ENCODE assay signal across 18 mouse cellular contexts in genomic region chr6:96798746-96799145, GRCm38 (mm10).
DNase-seq lines count a peak whose midpoint lies in the region; TF ChIP-seq lines count a peak whose summit lies in the region.
"Had no signal": no experiment of that assay in that cellular context is flagged by ENCODE, and none has a peak within 500 bp of the region (broad histone marks: within the 10 kb centered on the region; RNA-seq: fewer than 3 reads in every experiment).

No protein-coding gene starts in this region.

- H3K36me3 ChIP-seq in heart, adult 2 months (ENCODE audit: control insufficient read depth, insufficient read depth, low read length), result no peaks in the 10 kb centered on the region
- H3K36me3 ChIP-seq: embryonic facial prominence, embryonic 13.5 days; forebrain, embryonic 15.5 days had no signal

- TF ChIP-seq CTCF in heart, adult 2 months (IDR thresholded peaks at IDR 0.05), result no peak

- no peaks in the 10 kb centered on the region for H3K79me2 ChIP-seq in heart, adult 2 months (replicated peaks; ENCODE audit: control insufficient read depth, insufficient read depth, low read length)

- TF ChIP-seq POLR2A in heart, adult 2 months (IDR thresholded peaks at IDR 0.05; ENCODE audit: insufficient read depth, low read depth, low read length), result no peak

- intact Hi-C loops in heart, adult 2 months (cut with DNase I), result no loop called here

- H3K4me3 ChIP-seq in heart, adult 2 months, result no peak overlapping the region
- H3K4me3 ChIP-seq: embryonic facial prominence, embryonic 13.5 days; forebrain, embryonic 13.5 days; forebrain, embryonic 15.5 days had no signal

- H3K9ac ChIP-seq in heart, adult 2 months (ENCODE audit: low read depth, low read length), result no peak overlapping the region
- H3K9ac ChIP-seq: embryonic facial prominence, embryonic 13.5 days; forebrain, embryonic 13.5 days; forebrain, embryonic 15.5 days; forebrain, postnatal 0 days had no signal

- H3K27ac ChIP-seq in heart, adult 2 months, result no peak overlapping the region
- H3K27ac ChIP-seq: embryonic facial prominence, embryonic 13.5 days; forebrain, embryonic 13.5 days; forebrain, embryonic 15.5 days had no signal

- H3K4me1 ChIP-seq in heart, adult 2 months (ENCODE audit: control insufficient read depth, insufficient read depth, low read length), result no peaks in the 10 kb centered on the region
- H3K4me1 ChIP-seq: embryonic facial prominence, embryonic 13.5 days; forebrain, embryonic 13.5 days; forebrain, embryonic 15.5 days had no signal

- peak; percentile 55 for DNase-seq in heart, adult 11 months
- DNase-seq in heart, adult 2 months, result no peak
- peak; percentile 63 for DNase-seq in retina, embryonic 14.5 days (ENCODE audit: low spot score)
- no peak for DNase-seq in left cerebral cortex, adult 8-10 months (ENCODE audit: low spot score in 2 of 2)
- DNase-seq in gastrocnemius, postnatal 4 days (ENCODE audit: low spot score in 2 of 2), result no peak
- DNase-seq: adrenal gland, adult 8-10 months; adrenal gland, postnatal 14 days; adrenal gland, postnatal 36 days; cerebellum, adult 11-12 months; cerebellum, adult 2 months; cerebellum, adult 9-10 months; cerebellum, postnatal 10 days; cerebellum, postnatal 25 days; forebrain, postnatal 0 days had no signal

- no peak for TF ChIP-seq EP300 in heart, adult 2 months (IDR thresholded peaks at IDR 0.05; ENCODE audit: insufficient read depth, low read depth, low read length)

- no peaks in the 10 kb centered on the region for H3K27me3 ChIP-seq in heart, adult 2 months (ENCODE audit: control insufficient read depth, insufficient read depth, low read length)
- H3K27me3 ChIP-seq: embryonic facial prominence, embryonic 13.5 days; forebrain, embryonic 13.5 days; forebrain, embryonic 15.5 days; Patski had no signal

- WGBS in heart, adult 2 months, result 89% methylated on average over 1 of the region's 1 CpGs

Comparison
In these comparisons a context has a peak if more than half of its experiments do, and no peak if none do; other contexts are left out.
1. DNase-seq: peak in heart, adult 11 months (single experiment) and retina, embryonic 14.5 days (single experiment); none in heart, adult 2 months (0 of 2), left cerebral cortex, adult 8-10 months (0 of 2) and gastrocnemius, postnatal 4 days (0 of 2).